Mouse (Mus musculus) spleen, adult 2 months (tissue): ENCODE data around the gene Mapkapk2.

Experiments
- CTCF ChIP-seq: fragments of 200-500 bp; IDR thresholded peaks from 2 replicates; pipeline ENCODE4 v1.5.1; 2011; ENCODE audit warnings: mild to moderate bottlenecking, inconsistent platforms; ENCODE audit not compliant: insufficient read depth, insufficient read length, insufficient replicate concordance; ENCODE audit errors: extremely low read depth
- POLR2A ChIP-seq: fragments of 200-500 bp; IDR thresholded peaks from 2 replicates; pipeline ENCODE4 v1.6.1; 2011; ENCODE audit warnings: low read depth, low read length, inconsistent platforms

- TF ChIP-seq CTCF (no peak), POLR2A (no peak)
Measured at GRCm38 (mm10) chr1:131064202-131064601, 33.4 kb downstream of the Mapkapk2 start.
